Mouse (Mus musculus) central nervous system, embryonic 11.5 days (tissue): ENCODE results near the gene C87414. TPM values are rescaled to one million over a fixed set of nuclear protein-coding genes. Genes with fewer than 3 reads are reported as not detected.

ENCODE experiments used
- polyA plus RNA-seq: library from polyadenylated mRNA; depleted of rRNA; stranded (reverse); fragments of >200 nt; gene quantifications from 2 replicates; pipeline ENCODE4 v1.2.3, GENCODE M21; 2012; rRNA removed

Gene C87414
- polyA plus RNA-seq = not detected in 2 replicates

DNA sequence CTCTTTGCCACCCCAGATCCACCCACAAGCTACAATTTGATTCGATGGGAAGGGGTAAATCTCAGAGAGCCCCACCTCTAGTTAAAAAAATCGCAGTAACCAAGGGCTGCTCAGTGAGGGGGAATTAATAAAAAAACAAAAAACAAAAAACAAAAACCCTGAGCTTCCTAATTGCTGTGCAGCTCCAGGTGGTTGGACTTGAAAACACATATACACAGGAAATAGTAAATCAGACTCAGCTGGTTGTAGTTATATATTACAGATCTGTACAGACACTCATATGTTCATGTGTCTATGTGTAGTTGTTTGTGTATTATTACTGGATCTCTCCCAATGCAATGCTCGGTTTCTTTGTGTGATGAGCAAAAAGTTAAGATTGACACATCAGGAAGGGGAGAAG lies at the start of gene C87414:
Gene C87414, minus strand, starts transcription at position 101 of the 400 bp plus-strand sequence.

Other genes starting within 250 kb of the C87414 start
- not detected in 2 replicates for gene Gm16427, start 131.4 kb downstream of the C87414 start, polyA plus RNA-seq
- not detected in 2 replicates for gene Gm7792, start 172.2 kb upstream of the C87414 start, polyA plus RNA-seq